Mouse (Mus musculus) heart, embryonic 15.5 days (tissue): ENCODE results near the gene Babam1. TPM values are rescaled to one million over a fixed set of nuclear protein-coding genes. Genes with fewer than 3 reads are reported as not detected.

Experiments
- ATAC-seq: fragments of 200-750 bp; cut with Nextera tagmentation; replicated peaks from 2 replicates; pipeline ENCODE4 v1.8.0; 2017; ENCODE audit warnings: low read depth, moderate TSS enrichment; ENCODE audit not compliant: insufficient number of reproducible peaks, insufficient read depth, low FRiP score
- H3K27ac ChIP-seq: fragments of 300-500 bp; sonication (generic); 2 replicates; pipeline ENCODE4 v1.5.1; 2015; ENCODE audit warnings: mild to moderate bottlenecking, inconsistent platforms
- H3K27me3 ChIP-seq: fragments of 300-500 bp; sonication (generic); 2 replicates; pipeline ENCODE4 v1.6.1; 2015; ENCODE audit warnings: inconsistent platforms
- H3K36me3 ChIP-seq: fragments of 300-500 bp; sonication (generic); 2 replicates; pipeline ENCODE4 v1.6.1; 2015; ENCODE audit warnings: mild to moderate bottlenecking, inconsistent platforms
- H3K4me1 ChIP-seq: fragments of 300-500 bp; sonication (generic); replicated peaks from 2 replicates; pipeline ENCODE4 v1.6.1; 2015; ENCODE audit warnings: inconsistent platforms
- H3K4me2 ChIP-seq: fragments of 300-500 bp; sonication (generic); 2 replicates; pipeline ENCODE4 v1.6.1; 2015; ENCODE audit warnings: inconsistent platforms, mild to moderate bottlenecking, moderate library complexity
- H3K4me3 ChIP-seq: fragments of 300-500 bp; sonication (generic); 2 replicates; pipeline ENCODE4 v1.5.1; 2015; ENCODE audit warnings: mild to moderate bottlenecking, inconsistent platforms
- H3K9ac ChIP-seq: fragments of 300-500 bp; sonication (generic); 2 replicates; pipeline ENCODE4 v1.6.1; 2015; ENCODE audit warnings: mild to moderate bottlenecking, inconsistent platforms
- H3K9me3 ChIP-seq: fragments of 300-500 bp; sonication (generic); replicated peaks from 2 replicates; pipeline ENCODE4 v1.6.1; 2016; ENCODE audit warnings: inconsistent platforms
- WGBS: fragments of 180-500 bp; shearing (Covaris S2); methylation state at CpG from one replicate; pipeline ENCODE4 v1.1.7; 2015; ENCODE audit warnings: mixed read lengths; 5-methylcytosine and 5-hydroxymethylcytosine counted together
- polyA plus RNA-seq: library from polyadenylated mRNA; unstranded; fragments of >200 nt; fragmentation: Nextera tagmentation; extraction: Ambion mirVana; gene quantifications from 2 replicates; pipeline ENCODE4 v1.2.1, GENCODE M21; 2015

The Babam1 gene
- polyA plus RNA-seq, 1 experiment from 2014 or later = 75.5 TPM

DNA sequence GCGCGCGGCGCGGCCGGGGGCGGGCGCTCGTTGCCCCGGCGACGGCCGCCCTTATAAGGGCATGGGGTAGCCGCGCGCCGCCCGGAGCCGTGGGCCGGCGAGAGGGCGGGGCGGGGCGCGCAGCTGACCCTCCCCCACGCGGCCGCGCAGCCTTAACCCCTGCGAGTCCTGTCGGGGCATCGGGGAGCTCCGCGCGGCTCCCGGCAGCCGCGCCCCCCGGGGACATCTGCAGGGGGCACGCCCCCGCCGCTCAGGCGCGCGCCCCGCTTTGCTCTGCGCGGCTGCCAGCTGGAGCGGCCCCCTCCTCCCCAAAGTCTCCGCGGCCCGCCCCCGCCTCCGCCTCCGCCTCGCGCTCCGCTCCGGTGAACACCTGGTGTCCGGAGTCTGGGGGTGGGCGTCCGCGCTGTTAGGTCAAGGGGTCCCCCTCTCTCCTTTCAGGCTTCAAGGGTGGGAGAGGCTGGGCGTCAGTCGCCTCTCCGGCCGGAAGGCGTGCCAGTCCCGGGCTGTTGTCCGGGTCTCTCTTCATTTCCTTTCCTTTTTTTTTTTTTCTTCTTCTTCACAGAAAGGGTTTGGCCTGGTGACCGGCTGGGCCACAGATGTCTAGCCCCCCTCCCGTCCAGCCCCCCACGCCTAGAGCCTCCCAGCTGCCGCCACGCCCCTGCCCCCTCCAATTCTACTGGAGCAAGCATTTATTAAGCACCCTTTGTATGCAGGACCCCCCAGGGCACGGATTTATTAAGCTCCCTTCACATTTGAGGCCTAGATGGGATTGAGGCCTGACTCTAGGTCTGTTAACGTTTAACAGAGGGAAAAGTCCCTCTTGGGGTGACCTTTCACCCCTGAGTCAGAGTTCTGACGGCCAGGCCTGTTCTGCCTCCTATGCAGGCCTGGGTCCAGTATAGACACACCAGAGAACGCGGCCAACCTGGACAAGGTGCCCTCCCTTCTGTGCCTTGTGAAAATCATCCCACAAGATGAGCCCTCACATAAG lies 14.4 kb upstream of the Babam1 start:
- ATAC-seq = peak; percentile 91
- H3K9ac ChIP-seq = peak overlapping the region; percentile 86
- H3K4me2 ChIP-seq = peak overlapping the region; percentile 97
- peak overlapping the region; percentile 93 for H3K27ac ChIP-seq
- peak overlapping the region; percentile 81 for H3K4me3 ChIP-seq
- H3K9me3 ChIP-seq = no peaks in the 10 kb centered on the region
- H3K4me1 ChIP-seq = peaks cover 36% of the 10 kb centered on the region
- no peaks in the 10 kb centered on the region for H3K27me3 ChIP-seq
- H3K36me3 ChIP-seq = peaks cover 12% of the 10 kb centered on the region; the same call in 1 of the 2 replicates
- 5% methylated on average over 45 of the region's 80 CpGs for WGBS

DNA sequence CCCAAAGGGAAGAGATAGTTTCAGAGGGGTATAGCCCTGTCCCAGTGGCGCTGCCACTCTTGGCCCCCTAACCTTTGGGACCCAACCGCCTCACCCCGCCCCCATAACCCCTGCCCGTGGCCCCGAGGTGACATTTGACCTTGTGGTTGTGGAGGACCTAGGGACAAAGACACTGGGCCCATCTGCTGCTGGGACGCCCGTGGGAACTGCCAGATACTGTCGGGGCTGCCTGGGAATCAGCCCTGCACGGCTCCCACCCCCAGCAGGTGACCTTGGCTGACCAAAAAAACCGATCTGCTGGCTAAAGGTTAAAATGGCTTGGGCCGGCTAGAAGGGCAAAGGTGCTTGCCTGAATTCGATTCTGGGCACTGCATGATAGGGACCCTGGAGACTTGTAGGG lies 13.3 kb upstream of the Babam1 start:
- no peak for ATAC-seq
- Histone ChIP-seq H3K4me2 (no peak overlapping the region), H3K4me1 (peaks cover 34% of the 10 kb centered on the region), H3K36me3 (0 out of 2 replicates have a peak, but pooled peaks cover under 1% of the 10 kb centered on the region), H3K4me3 (no peak overlapping the region), H3K9me3 (no peaks in the 10 kb centered on the region), H3K27me3 (no peaks in the 10 kb centered on the region), H3K9ac (no peak overlapping the region), H3K27ac (peak overlapping the region; percentile 93; the same call in 1 of the 2 replicates)
- 45% methylated on average over 12 of the region's 12 CpGs for WGBS

DNA sequence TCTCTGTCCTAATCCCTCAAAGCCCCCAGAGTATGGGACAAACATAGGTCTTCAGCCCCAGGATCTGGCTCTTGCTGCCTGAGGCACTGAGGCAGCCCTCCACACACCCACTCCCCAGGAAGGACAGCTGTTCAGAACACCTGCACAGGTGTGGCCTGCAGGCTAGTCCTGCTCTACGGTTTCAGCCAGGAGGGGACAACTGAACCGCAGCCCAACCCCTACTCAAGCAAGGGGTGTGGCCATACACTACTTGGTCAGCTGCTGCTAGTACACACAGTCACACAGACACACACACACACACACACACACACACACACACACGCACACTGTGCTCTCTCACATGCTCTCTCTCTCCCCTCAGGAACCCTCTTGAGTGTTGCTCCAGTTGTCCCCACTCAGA lies 12.8 kb upstream of the Babam1 start:
- no peak overlapping the region for H3K9ac ChIP-seq
- WGBS = 63% methylated on average over 3 of the region's 3 CpGs
- no peaks in the 10 kb centered on the region for H3K27me3 ChIP-seq
- peaks cover 31% of the 10 kb centered on the region for H3K4me1 ChIP-seq
- H3K4me2 ChIP-seq = no peak overlapping the region
- H3K4me3 ChIP-seq = no peak overlapping the region
- no peaks in the 10 kb centered on the region for H3K9me3 ChIP-seq
- H3K27ac ChIP-seq = no peak overlapping the region
- ATAC-seq = no peak
- H3K36me3 ChIP-seq = no peaks in the 10 kb centered on the region

DNA sequence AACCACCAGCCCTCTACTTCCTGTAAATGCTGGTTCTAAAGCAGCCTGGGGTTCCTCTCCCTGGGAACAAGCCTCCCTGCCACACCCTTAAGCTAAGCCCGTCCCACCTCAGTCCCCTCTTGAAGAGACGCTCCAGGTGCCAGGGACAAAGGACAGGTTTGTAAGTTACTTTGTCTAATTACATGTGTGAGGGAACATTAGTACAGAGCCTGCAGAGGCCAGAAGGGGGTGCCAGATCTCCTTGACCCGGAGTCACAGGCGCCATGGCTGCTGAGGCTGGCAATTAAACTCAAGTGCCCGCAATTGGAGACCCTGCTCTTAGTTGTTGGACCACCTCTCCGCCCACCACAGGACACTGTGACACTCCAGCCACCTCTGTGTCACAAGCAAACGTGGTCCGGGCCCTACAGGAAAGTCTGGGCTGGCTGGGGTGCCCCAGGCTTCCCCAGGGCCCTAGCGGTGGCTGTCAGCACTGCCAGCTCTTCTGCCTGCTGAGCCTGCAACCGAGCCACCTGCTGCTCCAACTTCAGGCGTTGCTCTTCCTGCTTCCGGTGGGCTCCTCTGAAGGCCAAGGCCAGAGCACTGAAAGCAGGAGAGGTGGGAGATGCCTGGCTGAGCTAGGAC lies 11.3 kb upstream of the Babam1 start:
- H3K4me3 ChIP-seq = no peak overlapping the region
- H3K9ac ChIP-seq = no peak overlapping the region
- no peak overlapping the region for H3K27ac ChIP-seq
- no peaks in the 10 kb centered on the region for H3K9me3 ChIP-seq
- no peaks in the 10 kb centered on the region for H3K27me3 ChIP-seq
- H3K36me3 ChIP-seq = no peaks in the 10 kb centered on the region
- ATAC-seq = no peak
- WGBS = 77% methylated on average over 12 of the region's 12 CpGs
- no peak overlapping the region for H3K4me2 ChIP-seq
- peaks cover 16% of the 10 kb centered on the region for H3K4me1 ChIP-seq

DNA sequence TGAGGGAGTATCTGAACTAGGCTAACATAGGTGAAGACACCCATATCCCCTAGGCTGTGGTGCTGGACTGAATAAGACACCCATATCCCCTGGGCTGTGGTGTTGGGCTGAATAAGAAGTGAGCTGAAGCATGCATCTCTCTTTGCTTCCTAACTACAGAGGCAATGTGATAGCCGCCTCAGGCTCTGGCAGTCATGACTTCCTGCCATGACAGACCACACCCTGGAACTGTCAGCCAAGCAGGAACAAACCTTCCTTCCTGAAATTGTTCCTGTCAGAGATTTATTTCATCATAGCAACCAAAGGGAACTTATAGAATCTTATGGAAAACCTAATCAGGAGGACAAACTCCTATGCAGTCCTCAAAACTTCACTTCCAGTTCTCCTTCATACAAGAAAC lies 8.4 kb upstream of the Babam1 start:
- Histone ChIP-seq H3K36me3 (no peaks in the 10 kb centered on the region), H3K4me3 (no peak overlapping the region), H3K4me2 (no peak overlapping the region), H3K9ac (no peak overlapping the region), H3K27me3 (no peaks in the 10 kb centered on the region), H3K27ac (no peak overlapping the region), H3K4me1 (peaks cover 1% of the 10 kb centered on the region), H3K9me3 (no peaks in the 10 kb centered on the region)
- WGBS = 47% methylated on average over 1 of the region's 1 CpGs
- no peak for ATAC-seq

GRCm38 (mm10) chr8:71391696-71392095 lies 5.0 kb upstream of the Babam1 start:
- H3K4me2 ChIP-seq = no peak overlapping the region
- 79% methylated on average over 2 of the region's 2 CpGs for WGBS
- no peaks in the 10 kb centered on the region for H3K27me3 ChIP-seq
- H3K9ac ChIP-seq = no peak overlapping the region
- H3K4me3 ChIP-seq = no peak overlapping the region
- ATAC-seq = no peak
- H3K4me1 ChIP-seq = peaks cover 5% of the 10 kb centered on the region; the same call in 1 of the 2 replicates
- H3K27ac ChIP-seq = no peak overlapping the region
- no peaks in the 10 kb centered on the region for H3K9me3 ChIP-seq
- no peaks in the 10 kb centered on the region for H3K36me3 ChIP-seq

DNA sequence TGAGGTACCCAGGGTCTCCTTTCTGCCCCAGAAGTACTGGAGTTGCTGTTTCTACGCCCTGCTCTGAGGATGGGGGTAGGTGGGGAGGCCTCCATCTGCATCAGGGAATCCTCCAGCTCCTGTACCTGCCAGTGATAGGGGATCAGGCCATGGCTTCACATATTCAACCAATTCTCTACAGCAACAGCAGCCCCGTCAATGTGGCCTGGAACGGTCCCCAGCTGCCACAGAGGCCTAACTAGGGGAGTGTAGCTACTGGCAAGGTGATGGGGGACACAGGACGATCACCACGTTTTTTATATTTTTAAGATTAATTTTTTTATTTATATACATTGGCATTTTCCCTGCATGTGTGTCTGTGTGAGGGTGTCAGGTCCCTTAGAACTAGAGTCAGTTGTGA lies 4.3 kb upstream of the Babam1 start:
- ATAC-seq = no peak
- Histone ChIP-seq H3K4me1 (peaks cover 8% of the 10 kb centered on the region), H3K4me2 (no peak overlapping the region), H3K27ac (no peak overlapping the region), H3K27me3 (no peaks in the 10 kb centered on the region), H3K36me3 (no peaks in the 10 kb centered on the region), H3K9ac (no peak overlapping the region), H3K9me3 (no peaks in the 10 kb centered on the region), H3K4me3 (no peak overlapping the region)
- whole genome bisulfite sequencing = 64% methylated on average over 5 of the region's 5 CpGs

GRCm38 (mm10) chr8:71392871-71393270 lies 3.8 kb upstream of the Babam1 start:
- no peak overlapping the region for H3K9ac ChIP-seq
- 20% methylated on average over 3 of the region's 3 CpGs for WGBS
- peak overlapping the region; percentile 12; the same call in 1 of the 2 replicates for H3K4me3 ChIP-seq

GRCm38 (mm10) chr8:71394481-71394880 lies 2.2 kb upstream of the Babam1 start:
- H3K9ac ChIP-seq = 0 out of 2 replicates have a peak overlapping the region, but pooled peaks have one; percentile 26
- H3K36me3 ChIP-seq = peaks cover 10% of the 10 kb centered on the region
- no peaks in the 10 kb centered on the region for H3K27me3 ChIP-seq
- no peak for ATAC-seq
- no peaks in the 10 kb centered on the region for H3K9me3 ChIP-seq
- peaks cover 13% of the 10 kb centered on the region for H3K4me1 ChIP-seq
- peak overlapping the region; percentile 84 for H3K4me2 ChIP-seq
- peak overlapping the region; percentile 27 for H3K4me3 ChIP-seq
- 71% methylated on average over 7 of the region's 7 CpGs for WGBS
- H3K27ac ChIP-seq = 0 out of 2 replicates have a peak overlapping the region, but pooled peaks have one; percentile 81

More at GRCm38 (mm10) chr8:71392871-71393270, 3.8 kb upstream of the Babam1 start:
- Histone ChIP-seq H3K36me3 (no peaks in the 10 kb centered on the region), H3K4me2 (peak overlapping the region; percentile 31; the same call in 1 of the 2 replicates), H3K4me1 (peaks cover 13% of the 10 kb centered on the region), H3K9me3 (no peaks in the 10 kb centered on the region), H3K27me3 (no peaks in the 10 kb centered on the region), H3K27ac (no peak overlapping the region)
- ATAC-seq = no peak

GRCm38 (mm10) chr8:71395071-71395470 lies 1.6 kb upstream of the Babam1 start:
- no peak overlapping the region for H3K9ac ChIP-seq
- peak overlapping the region; percentile 81 for H3K27ac ChIP-seq
- H3K4me1 ChIP-seq = peaks cover 13% of the 10 kb centered on the region
- H3K27me3 ChIP-seq = no peaks in the 10 kb centered on the region
- H3K36me3 ChIP-seq = peaks cover 13% of the 10 kb centered on the region
- WGBS = 69% methylated on average over 10 of the region's 10 CpGs
- H3K4me2 ChIP-seq = peak overlapping the region; percentile 84
- H3K9me3 ChIP-seq = no peaks in the 10 kb centered on the region
- peak overlapping the region; percentile 27 for H3K4me3 ChIP-seq
- ATAC-seq = no peak

DNA sequence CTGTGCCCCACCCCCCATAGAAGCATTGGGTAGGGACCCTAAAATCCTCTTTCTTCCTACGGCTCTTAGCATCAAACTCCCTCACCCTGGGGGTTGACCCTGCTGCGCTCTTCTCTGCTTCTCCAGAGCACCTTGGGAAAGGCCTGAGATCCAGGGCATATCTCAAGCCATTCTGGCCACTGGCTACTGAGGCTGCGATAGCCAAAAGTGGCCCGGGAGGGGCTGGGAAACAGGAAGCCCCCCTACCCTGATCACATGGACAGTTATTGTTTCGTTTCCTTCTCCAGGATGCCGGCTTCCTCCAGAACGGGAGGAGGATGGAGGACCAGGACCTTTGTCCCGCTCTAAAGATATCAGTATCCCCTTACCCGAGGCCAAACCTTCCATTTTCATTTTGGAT lies 1.0 kb upstream of the Babam1 start, which contains the start of gene Ushbp1:
Ushbp1 (minus strand) TSS at position 174 of the 400 bp plus-strand sequence.
- no peaks in the 10 kb centered on the region for H3K27me3 ChIP-seq
- peak within 1 kb of the TSS; percentile 64 for H3K4me3 ChIP-seq
- H3K9me3 ChIP-seq = no peaks in the 10 kb centered on the region
- H3K36me3 ChIP-seq = peaks cover 13% of the 10 kb centered on the region
- 73% methylated on average over 9 of the region's 9 CpGs for WGBS
- 0 out of 2 replicates have a peak, but pooled peaks have one; percentile 5 for ATAC-seq
- H3K27ac ChIP-seq = peak within 1 kb of the TSS; percentile 81
- 0 out of 2 replicates have a peak within 1 kb of the TSS, but pooled peaks have one; percentile 26 for H3K9ac ChIP-seq
- H3K4me1 ChIP-seq = peaks cover 13% of the 10 kb centered on the region
- H3K4me2 ChIP-seq = peak within 1 kb of the TSS; percentile 84
